Mouse (Mus musculus) bone marrow macrophage, adult 2 months (primary cell): Measurements from ENCODE around the gene Gpbp1l1. TPM values are rescaled to one million over a fixed set of nuclear protein-coding genes. Genes with fewer than 3 reads are reported as not detected.

Source experiments
- H3K27ac ChIP-seq: 2 replicates; pipeline ENCODE4 v1.5.1; 2012; ENCODE audit warnings: low read depth, low read length; ENCODE audit not compliant: insufficient read depth
- H3K4me1 ChIP-seq: 2 replicates; pipeline ENCODE4 v1.6.1; 2012; ENCODE audit warnings: low read length; ENCODE audit not compliant: control insufficient read depth, insufficient read depth
- H3K4me3 ChIP-seq: 2 replicates; pipeline ENCODE4 v1.5.1; 2012; ENCODE audit warnings: mild to moderate bottlenecking, low read length, moderate library complexity; ENCODE audit not compliant: insufficient read depth
- CTCF ChIP-seq: IDR thresholded peaks from 2 replicates; pipeline ENCODE4 v1.5.1; 2012; ENCODE audit warnings: low read depth, mild to moderate bottlenecking, low read length, moderate library complexity
- POLR2A ChIP-seq: IDR thresholded peaks from 2 replicates; pipeline ENCODE4 v1.6.1; 2012; ENCODE audit warnings: mild to moderate bottlenecking, low read depth, low read length, borderline replicate concordance
- polyA plus RNA-seq: library from polyadenylated mRNA; stranded (reverse); fragments of >200 nt; gene quantifications from 2 replicates; pipeline ENCODE4 v1.2.4, GENCODE M21; 2012; ENCODE audit not compliant: missing spikeins, insufficient read depth, insufficient read length

Gene Gpbp1l1
- 59.5 and 64.7 TPM in 2 replicates for polyA plus RNA-seq

DNA sequence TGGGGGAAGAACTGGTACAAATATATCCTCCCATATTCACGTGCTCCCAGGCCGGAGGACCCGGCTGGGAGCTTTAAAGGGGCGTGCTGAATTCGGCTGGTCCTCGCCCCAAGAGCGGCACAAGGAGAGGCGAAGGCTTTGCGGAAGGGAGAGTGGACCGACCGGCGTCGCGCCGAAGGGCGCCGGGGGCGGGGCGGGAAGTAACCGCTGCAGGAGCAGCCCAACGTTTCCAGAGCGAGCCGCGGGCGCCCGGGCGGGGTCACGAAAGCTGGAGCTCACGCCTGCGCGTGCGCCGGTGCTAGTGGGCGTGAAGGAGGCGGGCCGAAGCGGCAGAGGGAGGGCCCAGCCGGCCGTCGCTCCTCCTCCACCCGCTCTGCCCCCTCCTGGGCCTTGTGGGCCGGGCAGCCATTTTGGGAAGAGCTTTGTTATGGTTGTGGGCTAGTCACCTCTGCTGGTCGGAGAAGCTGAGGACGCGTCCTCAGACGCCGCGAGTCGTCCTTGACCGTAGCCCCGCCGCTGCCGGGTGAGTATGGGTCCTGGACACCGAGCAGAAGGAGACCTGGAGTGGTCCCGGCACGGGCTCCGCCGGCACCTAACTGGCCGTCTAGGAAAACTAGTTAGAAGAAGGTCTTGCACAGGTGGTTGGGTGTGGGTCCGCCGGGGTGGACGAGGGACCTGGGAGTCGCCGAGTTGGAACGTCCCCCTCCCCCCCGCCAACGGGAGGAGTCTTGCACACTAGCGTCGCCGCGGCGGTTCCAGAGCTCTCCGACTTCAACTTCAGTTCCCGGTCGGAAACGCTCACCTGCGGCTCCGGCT is at the start of gene Gpbp1l1:
Gene Gpbp1l1 (plus strand): TSS at position 353 of the 816 bp plus-strand sequence.
- Histone ChIP-seq H3K4me1 (peaks cover 19% of the 10 kb centered on the region), H3K27ac (peak within 1 kb of the TSS; percentile 97)
- TF ChIP-seq CTCF (no peak), POLR2A (no peak)

DNA sequence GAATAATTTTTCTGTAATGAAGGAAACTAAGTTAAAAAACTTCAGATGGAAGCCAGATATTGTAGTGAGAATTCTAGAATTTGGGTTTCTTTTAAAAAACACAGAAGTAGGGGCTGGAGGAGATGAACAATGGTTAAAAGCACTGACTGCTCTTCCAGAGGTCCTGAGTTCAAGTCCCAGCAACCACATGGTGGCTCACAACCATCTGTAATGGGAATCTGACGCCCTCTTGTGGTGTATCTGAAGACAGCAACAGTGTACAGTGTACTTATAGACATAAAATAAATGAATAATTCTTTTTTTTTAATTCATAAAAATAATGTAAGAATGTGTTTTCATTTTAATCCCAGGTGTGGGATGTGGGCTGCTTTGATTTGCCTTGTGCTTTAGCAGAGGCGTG is 26.3 kb upstream of the Gpbp1l1 start:
- no peak for TF ChIP-seq POLR2A
- no peak for TF ChIP-seq CTCF
- no peak overlapping the region for H3K4me3 ChIP-seq
- no peaks in the 10 kb centered on the region for H3K4me1 ChIP-seq
- no peak overlapping the region for H3K27ac ChIP-seq

More for the DNA sequence above, at the start of gene Gpbp1l1:
- H3K4me3 ChIP-seq = peak within 1 kb of the TSS; percentile 92

DNA sequence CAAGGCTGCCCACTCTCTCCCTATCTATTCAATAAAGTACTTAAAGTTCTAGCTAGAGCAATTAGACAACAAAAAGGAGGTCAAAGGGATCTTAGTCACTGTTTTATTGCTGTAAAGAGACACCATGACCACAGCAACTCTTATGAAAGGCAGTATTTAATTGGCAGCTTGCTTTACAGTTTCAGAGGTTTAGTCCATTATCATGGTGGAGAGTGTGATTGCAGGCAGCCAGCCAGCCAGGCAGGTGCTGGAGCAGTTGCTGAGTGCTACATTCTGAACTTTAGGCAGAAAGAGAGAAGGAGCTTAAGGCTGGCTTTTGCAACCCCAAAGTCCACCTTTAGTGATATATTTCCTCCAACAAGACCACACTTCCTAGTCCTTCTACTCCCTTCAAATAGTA is 21.1 kb upstream of the Gpbp1l1 start:
- no peaks in the 10 kb centered on the region for H3K4me1 ChIP-seq
- H3K27ac ChIP-seq = no peak overlapping the region
- TF ChIP-seq POLR2A (no peak), CTCF (no peak)
- H3K4me3 ChIP-seq = no peak overlapping the region

DNA sequence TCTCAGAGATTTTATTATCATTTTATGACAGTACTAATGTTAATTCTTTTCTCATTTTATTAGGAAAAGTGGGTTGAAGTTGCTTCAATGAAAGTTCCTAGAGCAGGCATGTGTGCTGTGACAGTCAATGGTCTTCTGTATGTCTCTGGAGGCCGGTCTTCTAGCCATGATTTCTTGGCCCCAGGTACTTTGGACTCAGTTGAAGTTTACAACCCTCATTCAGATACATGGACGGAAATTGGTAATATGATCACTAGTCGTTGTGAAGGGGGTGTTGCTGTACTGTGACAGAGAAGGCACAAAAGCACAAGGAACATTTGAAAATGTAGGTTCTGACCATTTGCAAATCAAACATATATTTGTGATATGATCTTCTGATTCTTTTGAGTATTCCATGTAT is 19.7 kb upstream of the Gpbp1l1 start:
- TF ChIP-seq POLR2A (no peak), CTCF (no peak)
- H3K27ac ChIP-seq = no peak overlapping the region
- H3K4me3 ChIP-seq = no peak overlapping the region
- H3K4me1 ChIP-seq = no peaks in the 10 kb centered on the region

DNA sequence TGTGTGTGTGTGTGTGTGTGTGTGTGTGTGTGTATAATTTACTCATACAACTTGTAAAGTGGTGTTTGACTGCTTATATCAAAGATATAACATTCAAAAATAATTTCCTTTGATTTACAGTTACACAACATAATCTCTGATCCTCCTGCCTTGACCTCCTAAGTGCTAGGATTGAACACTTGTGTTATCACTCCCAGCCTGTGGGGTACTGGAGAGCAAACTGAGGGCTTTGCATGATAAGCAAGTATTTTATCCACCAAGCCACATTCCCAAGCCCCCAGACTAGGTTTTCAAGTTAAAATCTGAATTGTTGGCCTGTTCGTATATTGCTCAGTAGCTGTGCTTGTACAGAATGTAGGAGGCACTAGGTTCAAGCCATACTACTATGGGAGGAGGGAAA is 7.0 kb upstream of the Gpbp1l1 start:
- Histone ChIP-seq H3K27ac (no peak overlapping the region), H3K4me3 (no peak overlapping the region), H3K4me1 (peaks cover 3% of the 10 kb centered on the region; the same call in 1 of the 2 replicates)
- TF ChIP-seq POLR2A (no peak), CTCF (no peak)

DNA sequence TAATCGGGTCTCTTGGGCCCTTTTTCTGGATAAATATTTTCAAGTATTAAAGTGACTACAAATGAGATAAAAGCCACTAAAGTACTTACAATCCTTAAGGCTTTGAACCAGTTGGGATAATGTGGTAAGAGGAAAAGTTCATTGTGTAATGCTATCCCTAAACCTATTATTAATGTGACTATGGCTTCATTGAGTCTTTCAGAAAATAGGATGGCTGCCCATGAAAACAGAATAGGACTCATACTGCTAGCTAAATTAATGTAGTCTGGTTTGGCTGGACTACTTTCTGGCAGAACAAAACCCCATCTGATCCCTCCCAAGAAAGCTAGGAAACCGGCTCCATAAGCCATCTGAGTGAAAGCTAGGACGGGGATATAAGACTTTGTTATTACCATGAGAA is 4.4 kb upstream of the Gpbp1l1 start:
- Histone ChIP-seq H3K4me3 (no peak overlapping the region), H3K4me1 (peaks cover 3% of the 10 kb centered on the region; the same call in 1 of the 2 replicates), H3K27ac (no peak overlapping the region)
- TF ChIP-seq CTCF = no peak

DNA sequence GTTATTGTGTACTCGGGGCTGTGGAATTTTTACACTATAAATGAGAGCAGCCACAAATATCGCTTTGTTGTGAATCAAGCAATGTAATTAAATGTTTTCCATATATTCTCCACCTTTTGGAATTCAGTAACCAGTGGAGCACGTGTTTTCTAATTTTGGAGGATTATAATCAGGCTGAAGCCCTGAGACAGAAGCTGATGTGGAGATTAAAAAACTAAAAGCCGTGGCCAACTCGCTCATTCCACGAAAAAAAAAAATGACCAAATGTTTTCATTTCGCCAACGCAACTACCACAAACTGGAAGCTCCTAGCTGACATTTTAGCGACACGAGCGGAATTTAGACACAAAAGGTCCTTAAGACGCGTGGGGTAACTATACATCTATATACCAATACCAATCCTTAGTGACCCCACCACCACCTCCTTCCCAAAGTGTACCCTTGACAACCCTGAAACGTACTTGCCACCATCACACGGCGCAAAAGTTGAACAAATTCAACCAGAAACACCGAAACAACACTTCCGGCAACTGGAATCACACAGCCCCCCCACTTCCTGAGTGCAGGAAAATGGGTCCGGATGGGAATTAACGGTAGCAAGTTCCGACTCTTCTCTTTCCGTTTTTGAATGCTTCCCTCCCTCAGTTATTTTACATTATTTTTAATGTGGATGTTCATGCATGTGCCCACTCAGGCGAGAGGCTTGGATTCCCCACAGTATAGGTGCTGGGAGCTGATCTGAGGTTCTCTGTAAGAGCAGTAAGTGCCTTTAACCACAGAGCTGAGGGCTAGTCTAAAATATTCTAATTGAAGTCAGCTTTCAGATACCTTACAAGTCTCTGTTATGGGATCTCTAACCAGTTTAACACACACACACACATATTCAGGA is 1.8 kb upstream of the Gpbp1l1 start, which contains the start of gene Tmem69:
Gene Tmem69 (minus strand): TSS at position 524 of the 888 bp plus-strand sequence.
- Histone ChIP-seq H3K27ac (peak within 1 kb of the TSS; percentile 97), H3K4me1 (peaks cover 10% of the 10 kb centered on the region), H3K4me3 (peak within 1 kb of the TSS; percentile 92)
- TF ChIP-seq CTCF (no peak), POLR2A (no peak)

DNA sequence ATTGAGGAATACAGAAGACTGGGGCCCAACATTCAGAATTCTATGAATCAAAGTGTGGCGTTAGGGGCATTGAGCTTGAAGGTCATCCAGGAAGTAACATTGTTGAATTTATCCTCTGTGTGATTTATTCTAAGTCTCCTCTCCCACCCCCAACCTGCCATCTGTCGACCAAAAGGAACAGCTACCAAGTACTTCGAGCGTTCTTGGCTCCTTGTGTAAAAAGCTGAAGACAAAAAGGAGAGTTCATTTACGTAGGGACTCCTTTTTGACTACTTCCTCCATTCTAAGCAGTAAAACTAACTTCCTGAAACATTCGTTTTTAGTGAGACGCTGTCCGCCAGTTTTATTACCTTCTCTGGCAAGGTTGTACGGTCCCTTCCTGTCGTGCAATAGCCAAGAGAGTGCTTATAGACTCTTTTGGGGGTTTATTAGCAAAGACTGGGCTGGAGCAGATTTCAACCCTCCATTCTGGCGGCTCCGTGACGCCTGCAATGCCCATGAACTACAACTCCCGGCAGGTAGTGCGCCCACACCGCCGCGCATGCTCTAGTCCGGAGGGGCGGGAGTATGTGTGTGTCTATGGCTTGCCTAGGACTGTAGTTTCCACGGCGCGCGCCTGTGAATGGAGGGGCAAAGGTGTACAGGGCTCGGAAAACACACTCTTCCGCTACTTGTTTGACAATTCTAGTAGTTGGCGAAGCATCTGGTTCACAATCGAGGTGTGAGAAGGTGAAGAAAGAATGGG is 725 bp upstream of the Gpbp1l1 start:
- peak overlapping the region; percentile 92 for H3K4me3 ChIP-seq
- H3K4me1 ChIP-seq = peaks cover 16% of the 10 kb centered on the region
- peak overlapping the region; percentile 97 for H3K27ac ChIP-seq
- TF ChIP-seq POLR2A (no peak), CTCF (no peak)

DNA sequence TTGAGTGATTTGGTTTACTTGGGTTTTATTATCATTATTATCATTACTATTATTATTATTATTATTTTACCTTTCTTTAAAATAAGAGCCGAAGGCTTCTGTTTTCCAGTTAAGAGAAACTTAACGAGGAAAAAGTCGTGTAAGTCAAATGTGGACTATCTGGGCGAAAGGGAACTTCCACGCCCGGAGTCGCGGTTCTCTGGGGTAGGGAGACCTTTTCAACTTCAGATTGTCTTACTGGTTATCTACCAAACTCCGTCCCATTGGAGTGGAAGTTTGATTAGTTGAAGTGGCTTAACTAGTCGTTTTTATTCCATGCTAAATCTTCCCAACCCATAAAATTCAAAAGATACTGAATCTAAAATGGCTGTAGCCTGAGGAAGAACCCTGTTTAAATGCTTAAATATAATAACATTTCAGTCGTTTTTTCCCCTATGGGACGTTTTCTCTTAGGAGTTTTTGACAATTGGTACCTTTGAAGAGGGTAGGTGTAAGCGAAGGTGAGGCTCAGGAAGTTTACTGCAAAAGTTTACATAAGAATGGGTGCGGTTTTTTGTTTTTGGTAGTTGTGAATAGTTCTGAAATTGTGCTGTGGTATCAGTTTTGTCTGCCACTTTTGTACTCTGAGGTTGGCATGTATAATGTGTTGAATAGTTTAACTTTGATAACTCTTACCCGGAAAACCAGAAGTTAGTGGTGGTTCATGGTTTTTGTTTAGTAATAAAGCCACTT is 859 bp downstream of the Gpbp1l1 start:
- peak overlapping the region; percentile 92 for H3K4me3 ChIP-seq
- TF ChIP-seq POLR2A (no peak), CTCF (no peak)
- peak overlapping the region; percentile 79; the same call in 1 of the 2 replicates for H3K27ac ChIP-seq
- H3K4me1 ChIP-seq = peaks cover 19% of the 10 kb centered on the region
